Mouse (Mus musculus) heart, embryonic 12.5 days (tissue): ENCODE results near the gene Cep295nl. TPM values are rescaled to one million over a fixed set of nuclear protein-coding genes. Genes with fewer than 3 reads are reported as not detected.

Experiments used
- ATAC-seq: fragments of 200-750 bp; cut with Nextera tagmentation; 2 replicates; pipeline ENCODE4 v1.8.0; 2017; ENCODE audit warnings: moderate TSS enrichment, moderate library complexity; ENCODE audit not compliant: insufficient number of reproducible peaks, low FRiP score
- H3K27ac ChIP-seq: fragments of 300-500 bp; sonication (generic); 2 replicates; pipeline ENCODE4 v1.5.1; 2016; ENCODE audit warnings: mild to moderate bottlenecking, moderate library complexity; ENCODE audit not compliant: poor library complexity, severe bottlenecking
- H3K27me3 ChIP-seq: fragments of 300-500 bp; sonication (generic); replicated peaks from 2 replicates; pipeline ENCODE4 v1.6.1; 2016; ENCODE audit warnings: mild to moderate bottlenecking, moderate library complexity
- H3K36me3 ChIP-seq: fragments of 300-500 bp; sonication (generic); 2 replicates; pipeline ENCODE4 v1.6.1; 2016; ENCODE audit warnings: mild to moderate bottlenecking, moderate library complexity
- H3K4me1 ChIP-seq: fragments of 300-500 bp; sonication (generic); replicated peaks from 2 replicates; pipeline ENCODE4 v1.6.1; 2016; ENCODE audit warnings: mild to moderate bottlenecking
- H3K4me2 ChIP-seq: fragments of 300-500 bp; sonication (generic); 2 replicates; pipeline ENCODE4 v1.6.1; 2016; ENCODE audit warnings: mild to moderate bottlenecking, moderate library complexity
- H3K4me3 ChIP-seq: fragments of 300-500 bp; sonication (generic); 2 replicates; pipeline ENCODE4 v1.5.1; 2016; ENCODE audit warnings: mild to moderate bottlenecking
- H3K9ac ChIP-seq: fragments of 300-500 bp; sonication (generic); 2 replicates; pipeline ENCODE4 v1.6.1; 2016; ENCODE audit warnings: mild to moderate bottlenecking, moderate library complexity
- H3K9me3 ChIP-seq: fragments of 300-500 bp; sonication (generic); replicated peaks from 2 replicates; pipeline ENCODE4 v1.6.1; 2016; ENCODE audit warnings: mild to moderate bottlenecking, moderate library complexity
- WGBS: fragments of 180-500 bp; shearing (Covaris S2); methylation state at CpG from one replicate; pipeline ENCODE4 v1.1.7; 2016; 5-methylcytosine and 5-hydroxymethylcytosine counted together
- polyA plus RNA-seq: library from polyadenylated mRNA; unstranded; fragments of >200 nt; fragmentation: Nextera tagmentation; extraction: Ambion mirVana; gene quantifications from 2 replicates; pipeline ENCODE4 v1.2.1, GENCODE M21; 2016

Cep295nl gene
- polyA plus RNA-seq, 1 experiment from 2014 or later = 0.24 TPM

- H3K27ac ChIP-seq = no peak overlapping the region
- no peak overlapping the region for H3K4me3 ChIP-seq
- no peak overlapping the region for H3K9ac ChIP-seq
- H3K27me3 ChIP-seq = no peaks in the 10 kb centered on the region
- WGBS = 83% methylated on average over 17 of the region's 17 CpGs
- H3K4me2 ChIP-seq = no peak overlapping the region
- ATAC-seq = no peak
- H3K9me3 ChIP-seq = no peaks in the 10 kb centered on the region
- H3K36me3 ChIP-seq = peaks cover 34% of the 10 kb centered on the region
- no peaks in the 10 kb centered on the region for H3K4me1 ChIP-seq
Measured at GRCm38 (mm10) chr11:118333431-118333830, 8.9 kb downstream of the Cep295nl start.

DNA sequence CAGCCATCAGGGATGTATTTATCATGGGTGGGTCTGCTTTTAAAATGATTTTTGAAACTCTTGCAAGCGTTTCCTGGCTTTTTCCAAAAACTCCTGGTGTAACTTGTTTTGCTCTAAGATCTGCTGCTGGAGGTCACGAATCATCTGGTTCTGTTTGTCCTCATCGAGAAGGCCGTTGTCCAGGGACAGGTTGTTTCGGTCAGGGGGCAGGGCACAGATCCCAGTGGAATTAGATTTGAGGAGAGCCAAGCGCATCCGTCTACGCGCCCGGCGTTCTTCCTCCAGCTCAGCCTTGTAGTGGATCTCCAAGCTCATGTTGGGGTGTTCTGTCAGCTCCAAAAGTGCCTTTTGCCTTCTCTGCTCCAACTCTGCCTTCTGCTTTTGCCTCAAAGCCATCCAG is 9.9 kb downstream of the Cep295nl start:
- Histone ChIP-seq H3K4me2 (no peak overlapping the region), H3K27ac (no peak overlapping the region), H3K4me1 (peaks cover 8% of the 10 kb centered on the region), H3K9me3 (no peaks in the 10 kb centered on the region), H3K4me3 (no peak overlapping the region), H3K36me3 (peaks cover 34% of the 10 kb centered on the region), H3K9ac (no peak overlapping the region), H3K27me3 (no peaks in the 10 kb centered on the region)
- 91% methylated on average over 11 of the region's 11 CpGs for WGBS
- ATAC-seq = no peak

DNA sequence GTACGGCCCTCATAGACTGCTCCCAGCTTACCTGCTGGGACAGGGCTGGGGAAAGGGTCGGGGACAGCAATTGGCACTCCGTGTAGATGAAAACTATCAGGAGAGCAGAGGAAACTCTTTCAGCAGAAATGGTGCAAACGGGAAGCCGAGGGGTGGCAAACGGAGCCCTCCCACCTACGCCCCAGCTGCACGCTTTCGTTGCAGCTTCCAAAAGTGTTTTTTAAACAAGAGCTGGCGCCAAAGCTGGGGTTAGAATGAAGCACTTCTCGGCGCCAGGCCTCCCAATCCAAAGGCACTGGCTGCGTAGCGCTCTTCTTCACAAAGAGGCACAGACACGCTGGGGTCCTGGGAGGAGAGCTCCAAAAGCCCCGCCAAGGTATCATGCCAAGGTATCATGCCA is 11.5 kb downstream of the Cep295nl start:
- WGBS = 89% methylated on average over 16 of the region's 16 CpGs
- Histone ChIP-seq H3K4me2 (no peak overlapping the region), H3K9me3 (no peaks in the 10 kb centered on the region), H3K36me3 (peaks cover 34% of the 10 kb centered on the region), H3K27me3 (no peaks in the 10 kb centered on the region), H3K4me3 (no peak overlapping the region), H3K4me1 (peaks cover 14% of the 10 kb centered on the region), H3K27ac (no peak overlapping the region), H3K9ac (no peak overlapping the region)
- no peak for ATAC-seq

DNA sequence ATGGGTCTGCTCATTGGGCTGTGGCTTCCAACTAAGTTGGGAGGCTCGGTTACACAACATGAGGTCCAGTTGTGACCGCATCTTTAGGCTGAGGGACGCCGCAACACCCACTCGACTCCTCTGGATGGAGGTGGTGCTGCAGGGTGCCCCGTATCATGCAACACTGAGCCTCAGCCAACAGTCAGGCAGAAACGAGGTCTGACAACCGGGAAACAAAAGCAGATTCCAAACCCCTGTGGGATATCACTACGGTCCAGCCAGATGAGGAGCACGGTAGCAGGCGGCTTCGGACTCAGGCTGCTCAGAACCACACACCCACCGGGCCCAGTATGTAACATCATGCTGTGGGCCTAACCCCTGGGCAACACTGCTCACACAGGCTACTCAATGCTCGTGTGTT is 11.9 kb downstream of the Cep295nl start:
- Histone ChIP-seq H3K36me3 (peaks cover 34% of the 10 kb centered on the region), H3K27me3 (no peaks in the 10 kb centered on the region), H3K27ac (no peak overlapping the region), H3K9ac (no peak overlapping the region), H3K9me3 (no peaks in the 10 kb centered on the region), H3K4me3 (no peak overlapping the region), H3K4me2 (no peak overlapping the region), H3K4me1 (peaks cover 14% of the 10 kb centered on the region)
- 90% methylated on average over 14 of the region's 14 CpGs for WGBS
- no peak; the same call in 1 of the 2 replicates for ATAC-seq

DNA sequence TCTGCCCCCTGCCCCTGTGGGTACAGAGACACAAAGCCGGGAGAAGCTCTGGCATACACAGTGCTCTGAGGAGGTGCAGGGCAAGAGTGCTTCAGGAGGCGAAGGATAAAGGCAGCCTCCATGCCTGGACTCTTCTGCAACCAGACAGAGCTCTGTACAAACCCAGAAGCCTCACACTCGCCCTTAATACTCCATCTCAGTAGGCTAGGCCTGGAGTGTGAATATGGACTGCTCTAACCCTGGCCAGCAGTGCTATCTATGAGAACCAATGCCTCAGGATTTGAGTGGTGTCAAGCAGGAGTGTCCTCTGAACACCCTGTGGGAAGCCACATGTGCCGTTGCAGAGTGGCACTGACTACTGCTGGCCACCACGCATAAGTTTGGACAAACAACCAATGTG is 13.4 kb downstream of the Cep295nl start:
- no peak overlapping the region for H3K27ac ChIP-seq

GRCm38 (mm10) chr11:118328511-118328910 is 13.8 kb downstream of the Cep295nl start:
- H3K27ac ChIP-seq = peak overlapping the region; percentile 47
- H3K4me1 ChIP-seq = peaks cover 30% of the 10 kb centered on the region
- H3K9ac ChIP-seq = no peak overlapping the region
- H3K4me2 ChIP-seq = no peak overlapping the region
- no peak for ATAC-seq
- no peaks in the 10 kb centered on the region for H3K27me3 ChIP-seq
- H3K36me3 ChIP-seq = peaks cover 26% of the 10 kb centered on the region
- H3K4me3 ChIP-seq = no peak overlapping the region
- H3K9me3 ChIP-seq = no peaks in the 10 kb centered on the region
- 90% methylated on average over 6 of the region's 6 CpGs for WGBS

More for the DNA sequence above, 13.4 kb downstream of the Cep295nl start:
- H3K4me2 ChIP-seq = no peak overlapping the region
- H3K36me3 ChIP-seq = peaks cover 31% of the 10 kb centered on the region
- peaks cover 26% of the 10 kb centered on the region for H3K4me1 ChIP-seq
- WGBS = 89% methylated on average over 5 of the region's 5 CpGs
- ATAC-seq = no peak
- no peak overlapping the region for H3K9ac ChIP-seq
- H3K27me3 ChIP-seq = no peaks in the 10 kb centered on the region
- H3K9me3 ChIP-seq = no peaks in the 10 kb centered on the region
- no peak overlapping the region for H3K4me3 ChIP-seq

GRCm38 (mm10) chr11:118326991-118327971 is 15.0 kb downstream of the Cep295nl start:
- Histone ChIP-seq H3K27ac (peak overlapping the region; percentile 66), H3K4me3 (no peak overlapping the region), H3K36me3 (peaks cover 14% of the 10 kb centered on the region; the same call in 1 of the 2 replicates), H3K27me3 (no peaks in the 10 kb centered on the region), H3K9ac (peak overlapping the region; percentile 24; the same call in 1 of the 2 replicates), H3K4me1 (peaks cover 32% of the 10 kb centered on the region), H3K9me3 (no peaks in the 10 kb centered on the region), H3K4me2 (peak overlapping the region; percentile 21; the same call in 1 of the 2 replicates)
- WGBS = 63% methylated on average over 24 of the region's 24 CpGs
- ATAC-seq = no peak

- no peak overlapping the region for H3K4me2 ChIP-seq
- no peaks in the 10 kb centered on the region for H3K9me3 ChIP-seq
- H3K36me3 ChIP-seq = peaks cover 8% of the 10 kb centered on the region; the same call in 1 of the 2 replicates
- H3K4me3 ChIP-seq = no peak overlapping the region
- no peaks in the 10 kb centered on the region for H3K27me3 ChIP-seq
- ATAC-seq = no peak
- no peak overlapping the region for H3K9ac ChIP-seq
- no peak overlapping the region for H3K27ac ChIP-seq
- peaks cover 32% of the 10 kb centered on the region for H3K4me1 ChIP-seq
- 81% methylated on average over 4 of the region's 4 CpGs for WGBS
Measured at GRCm38 (mm10) chr11:118326491-118326890, 15.8 kb downstream of the Cep295nl start.

DNA sequence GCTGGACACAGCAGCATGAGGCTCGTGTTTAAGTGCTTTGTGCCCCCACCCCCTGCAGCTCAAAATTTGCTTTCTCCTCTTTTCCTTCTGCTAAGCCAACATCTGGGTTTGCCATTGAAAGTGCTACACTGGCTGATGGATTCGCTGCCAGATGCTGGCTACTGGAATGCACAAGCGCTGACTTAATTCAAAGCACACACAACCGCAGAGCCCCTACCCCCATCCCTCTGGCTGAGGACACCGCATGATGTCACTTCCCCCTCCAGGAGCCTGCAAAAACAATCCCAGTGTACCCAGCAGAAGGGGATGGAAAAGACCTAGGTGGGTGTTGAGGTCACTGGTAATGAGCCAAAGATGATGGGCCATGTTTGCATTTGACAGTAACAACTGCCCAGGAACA is 17.8 kb downstream of the Cep295nl start:
- Histone ChIP-seq H3K4me1 (peaks cover 32% of the 10 kb centered on the region), H3K27me3 (no peaks in the 10 kb centered on the region), H3K9me3 (no peaks in the 10 kb centered on the region), H3K27ac (peak overlapping the region; percentile 52), H3K4me3 (no peak overlapping the region), H3K36me3 (peaks cover 9% of the 10 kb centered on the region), H3K4me2 (no peak overlapping the region), H3K9ac (no peak overlapping the region)
- ATAC-seq = peak; percentile 10; the same call in 1 of the 2 replicates
- WGBS = 52% methylated on average over 5 of the region's 5 CpGs

GRCm38 (mm10) chr11:118323974-118324373 is 18.3 kb downstream of the Cep295nl start:
- Histone ChIP-seq H3K4me2 (no peak overlapping the region), H3K36me3 (peaks cover 14% of the 10 kb centered on the region), H3K4me3 (no peak overlapping the region), H3K27me3 (no peaks in the 10 kb centered on the region), H3K4me1 (peaks cover 32% of the 10 kb centered on the region), H3K27ac (peak overlapping the region; percentile 52), H3K9ac (no peak overlapping the region), H3K9me3 (no peaks in the 10 kb centered on the region)
- 25% methylated on average over 5 of the region's 5 CpGs for WGBS
- no peak for ATAC-seq

GRCm38 (mm10) chr11:118322647-118323046 is 19.7 kb downstream of the Cep295nl start:
- 45% methylated on average over 3 of the region's 3 CpGs for WGBS
- H3K9ac ChIP-seq = no peak overlapping the region

More at GRCm38 (mm10) chr11:118322647-118323046, 19.7 kb downstream of the Cep295nl start:
- ATAC-seq = no peak
- Histone ChIP-seq H3K4me2 (no peak overlapping the region), H3K36me3 (peaks cover 25% of the 10 kb centered on the region), H3K9me3 (no peaks in the 10 kb centered on the region), H3K4me3 (no peak overlapping the region), H3K27me3 (no peaks in the 10 kb centered on the region), H3K4me1 (peaks cover 26% of the 10 kb centered on the region), H3K27ac (no peak overlapping the region)
